Mouse (Mus musculus): ENCODE measurements at regions not wholly inside any gene's neighbourhood (a gene's known extent, or its start where the extent isn't known, plus 50 kb on each side); places are given as distances from the start of the nearest gene placed in this dataset.

DNA sequence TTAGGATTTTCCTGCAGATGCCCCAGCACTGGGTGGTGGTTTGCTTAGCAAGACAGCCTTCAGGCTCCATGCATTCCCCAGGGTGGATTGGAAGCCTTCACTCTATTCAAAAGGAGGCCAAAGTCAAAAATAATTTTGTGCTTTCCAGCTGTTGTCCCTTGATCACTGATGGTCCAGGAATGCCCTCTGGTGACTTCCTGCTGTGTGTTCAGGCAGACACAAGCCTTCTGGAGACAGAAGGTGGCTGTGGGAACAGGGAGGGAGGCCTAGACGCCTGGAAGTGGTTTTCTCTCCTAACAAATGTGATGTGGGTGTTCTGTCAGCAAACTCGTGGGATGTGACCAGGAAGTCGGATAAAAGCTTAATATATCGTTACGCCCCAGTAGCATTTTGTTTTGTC, 81.3 kb downstream of the Atp6ap1l start:
- no peak for DNase-seq

DNA sequence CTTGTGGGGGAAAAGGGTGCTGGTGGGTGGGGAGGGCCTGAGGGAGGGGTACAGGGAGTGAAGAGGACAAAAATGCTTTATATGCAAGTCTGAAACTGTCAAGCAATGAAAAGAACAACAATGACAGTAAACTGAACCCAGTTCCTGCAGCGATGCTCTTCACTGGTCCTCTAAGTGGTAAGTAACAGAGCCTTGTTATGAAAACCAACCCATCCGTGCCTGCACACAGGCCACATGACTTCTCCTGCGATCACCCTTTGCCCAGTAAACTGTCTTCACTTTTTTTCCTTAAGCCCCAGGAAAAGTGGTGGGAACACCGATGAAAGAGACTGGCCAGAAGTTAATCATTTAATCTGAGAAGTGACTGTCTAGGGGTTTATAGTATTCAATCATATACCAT, 83.3 kb downstream of the Atp6ap1l start:
- DNase-seq = no peak

DNA sequence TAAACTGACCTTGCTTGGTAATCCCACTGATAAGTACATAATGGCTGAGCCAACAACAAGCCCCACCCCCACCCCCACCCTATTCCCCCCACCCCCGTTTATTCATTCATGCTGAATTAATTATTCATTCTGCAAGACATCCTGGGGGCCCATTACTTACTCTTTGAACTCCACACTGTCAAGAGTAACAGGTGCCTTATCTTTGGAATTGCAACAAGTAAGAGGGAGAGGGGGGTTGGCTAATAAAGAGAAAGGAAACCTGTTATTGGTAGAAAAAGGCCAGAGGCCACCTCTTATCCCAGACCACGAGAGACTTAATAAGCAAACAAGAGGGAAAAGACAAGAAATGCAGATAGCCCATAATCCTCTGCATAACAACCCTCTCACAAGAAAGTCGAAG, 84.7 kb downstream of the Atp6ap1l start:
- DNase-seq = no peak

DNA sequence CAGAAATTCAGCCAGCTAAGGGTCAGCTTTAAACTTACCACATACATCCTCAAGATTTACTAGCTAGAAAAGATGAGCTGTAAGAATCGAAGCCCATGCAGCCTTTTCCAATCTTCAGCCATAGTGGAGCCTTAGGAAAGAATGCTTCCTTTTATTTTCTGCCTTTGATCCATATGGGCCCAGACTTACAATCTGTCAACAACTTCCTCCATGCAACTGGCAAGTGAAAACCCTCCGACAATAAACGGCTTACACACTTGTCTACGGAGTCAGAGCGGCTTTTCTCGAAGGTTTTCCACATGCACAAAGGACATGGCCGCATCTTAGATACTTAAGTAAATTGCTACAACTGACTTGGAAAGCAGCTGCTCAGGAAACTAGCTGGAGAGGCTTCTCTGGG, 85.2 kb downstream of the Atp6ap1l start:
- DNase-seq = no peak

DNA sequence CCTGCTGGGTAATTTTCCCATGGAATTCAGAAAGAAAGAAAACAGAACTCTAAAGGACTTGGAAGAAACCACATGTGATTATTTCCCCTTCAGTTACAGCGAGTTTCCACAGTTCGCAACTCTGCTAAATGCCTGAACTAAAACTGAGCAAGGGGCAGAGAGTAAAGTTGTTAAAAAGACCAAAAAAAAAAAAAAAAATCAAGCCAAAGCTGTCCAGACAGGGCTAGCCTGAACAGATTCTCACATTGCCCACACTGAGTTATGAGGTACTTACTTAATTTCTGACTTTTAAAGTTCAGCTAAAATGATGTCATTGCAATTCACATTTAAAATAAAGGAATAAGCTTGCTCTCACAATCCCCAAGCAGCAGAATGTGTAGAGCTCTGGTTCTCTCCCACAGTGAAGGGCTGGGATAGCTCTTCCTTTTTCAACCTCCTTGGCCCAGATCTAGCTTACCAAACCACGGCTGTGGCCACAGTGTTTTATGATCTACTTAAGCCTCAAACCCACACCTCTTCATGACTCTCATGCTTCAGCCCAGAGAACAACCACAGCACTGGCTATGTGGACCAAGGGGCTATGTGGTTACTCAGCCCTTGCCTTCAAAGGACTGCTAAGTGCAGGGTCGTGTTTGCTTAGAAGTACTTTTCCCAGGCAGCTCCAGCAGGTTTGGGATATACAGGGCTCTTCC, 90.8 kb downstream of the Atp6ap1l start:
- no peak for DNase-seq

DNA sequence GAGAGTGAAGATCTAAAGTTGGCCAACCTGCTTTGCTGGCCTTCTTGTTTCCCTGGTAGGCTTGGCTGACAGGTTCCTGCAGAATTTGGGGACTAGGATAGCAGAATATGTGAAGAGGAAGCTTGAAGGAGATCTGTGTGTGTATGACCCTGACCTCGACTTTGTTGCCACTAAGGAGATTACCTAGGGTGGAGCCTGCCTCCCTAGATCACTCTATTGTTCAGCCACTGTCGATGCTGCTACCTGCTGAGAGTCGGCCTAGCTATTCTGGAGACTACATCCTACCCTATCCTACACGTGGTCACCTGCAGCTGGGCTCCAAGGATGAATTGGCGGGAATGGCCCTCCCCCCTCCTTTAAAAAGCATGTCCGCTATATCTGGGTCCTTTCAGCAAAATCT, 95.1 kb downstream of the Atp6ap1l start:
- no peak for DNase-seq

DNA sequence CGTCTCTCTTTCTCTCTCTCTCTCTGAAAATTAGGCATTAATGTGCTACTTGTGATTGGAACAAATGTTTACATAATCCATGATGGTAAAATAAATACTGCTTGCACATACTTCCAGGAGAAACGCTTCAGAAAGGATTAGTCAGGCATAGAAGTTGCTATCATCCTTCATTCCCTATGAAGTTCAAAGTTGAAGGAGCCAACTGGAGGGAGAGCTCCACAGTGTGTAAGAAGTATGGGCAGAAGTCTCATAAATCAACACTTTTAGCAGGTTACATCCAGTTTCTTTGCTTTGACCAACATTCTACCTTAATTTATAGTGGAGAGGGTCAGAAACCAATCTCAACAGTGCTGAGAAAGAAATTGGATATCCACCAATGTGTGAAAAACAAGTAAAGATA, 105.5 kb downstream of the Atp6ap1l start:
- no peak for DNase-seq

DNA sequence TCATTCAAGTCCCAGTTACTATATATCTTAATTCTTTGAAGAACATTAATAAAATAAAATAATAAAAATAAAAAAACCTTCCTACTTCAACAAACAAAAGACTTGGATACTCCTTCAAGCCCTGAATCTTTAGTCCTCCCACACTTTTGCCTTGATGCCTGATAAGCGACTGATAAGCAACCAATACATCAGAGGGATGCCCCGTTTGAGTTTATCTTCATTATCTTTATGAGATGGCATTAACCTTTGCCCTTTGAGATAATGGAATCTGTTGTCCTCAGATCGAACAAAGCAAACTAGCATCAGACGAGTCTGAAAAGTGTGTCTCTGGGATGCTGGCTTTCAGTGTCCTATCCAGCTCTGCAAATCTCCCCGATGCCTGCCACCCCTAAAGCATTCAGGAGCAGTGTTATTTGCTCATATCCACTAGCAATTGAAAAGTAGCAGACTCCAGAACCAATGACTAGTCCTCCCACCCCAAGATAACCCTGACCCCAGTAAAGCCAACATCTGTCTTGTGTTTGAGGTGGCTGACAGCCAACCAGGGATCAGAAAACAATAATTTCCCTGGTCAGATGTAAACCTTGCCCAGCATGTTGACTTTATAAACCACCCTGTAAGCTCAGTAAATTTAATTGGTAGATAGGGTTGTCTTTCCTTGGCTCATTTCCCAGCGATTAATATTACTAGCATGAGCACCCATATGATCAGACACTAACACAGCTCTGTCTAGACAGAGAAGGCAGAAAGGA, 106.2 kb downstream of the Atp6ap1l start:
- no peak for DNase-seq

DNA sequence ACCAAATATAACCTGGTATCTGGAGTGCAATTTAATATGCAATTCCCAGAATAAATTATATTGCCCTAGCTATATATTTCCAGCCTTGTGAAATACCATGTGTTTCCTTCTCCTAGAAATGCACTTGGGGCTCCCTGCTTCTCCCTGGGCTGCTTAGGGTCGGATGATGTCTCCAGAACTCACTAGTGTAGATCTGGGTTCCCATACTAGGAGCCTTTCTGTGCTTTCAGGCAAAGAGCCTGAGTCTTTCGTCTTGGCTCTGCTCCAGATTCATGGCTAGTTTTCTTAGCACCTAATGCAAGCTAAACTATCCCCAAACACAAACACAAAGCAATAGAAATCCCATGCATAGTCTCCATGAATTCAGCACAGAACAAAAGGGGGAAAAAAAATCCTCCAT, 106.8 kb downstream of the Atp6ap1l start:
- DNase-seq = no peak

DNA sequence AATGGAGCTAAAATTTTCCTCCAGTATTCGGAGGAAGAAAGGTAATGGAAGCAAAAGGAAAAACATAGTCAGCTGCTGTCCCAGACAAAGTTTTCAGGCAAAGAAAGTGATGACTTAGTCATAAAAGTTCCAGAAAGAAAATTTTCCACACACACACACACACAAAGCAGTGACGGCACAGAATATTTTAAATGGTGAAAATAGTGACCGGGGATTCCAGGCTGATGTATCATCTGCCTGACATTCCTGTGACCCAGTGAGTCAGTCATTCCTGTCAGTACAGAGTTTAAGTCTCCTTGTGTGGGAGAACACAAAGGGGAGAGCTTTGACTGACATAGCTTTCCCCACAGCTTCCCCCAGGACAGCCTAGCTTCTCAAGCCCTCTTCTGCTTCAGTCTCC, 107.9 kb downstream of the Atp6ap1l start:
- no peak for DNase-seq

DNA sequence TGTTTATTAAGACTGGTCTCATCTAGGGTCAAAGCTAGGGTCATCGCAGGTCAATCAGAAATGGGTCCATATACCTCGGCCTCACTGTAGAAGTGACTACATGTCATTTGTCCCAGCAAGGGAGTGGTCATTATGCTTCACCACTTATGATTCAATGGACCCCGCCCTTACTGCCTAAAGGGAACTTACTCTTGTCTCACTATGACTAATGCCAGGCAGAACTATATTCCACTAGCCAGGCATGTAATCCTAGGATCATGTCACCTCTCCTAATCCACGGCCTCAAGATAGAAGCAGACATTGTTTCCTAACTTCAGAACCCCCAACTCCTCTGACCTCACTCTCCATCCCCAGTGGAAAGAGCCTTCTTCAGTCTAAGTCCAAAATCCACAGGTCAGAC, 108.3 kb downstream of the Atp6ap1l start:
- DNase-seq = no peak

DNA sequence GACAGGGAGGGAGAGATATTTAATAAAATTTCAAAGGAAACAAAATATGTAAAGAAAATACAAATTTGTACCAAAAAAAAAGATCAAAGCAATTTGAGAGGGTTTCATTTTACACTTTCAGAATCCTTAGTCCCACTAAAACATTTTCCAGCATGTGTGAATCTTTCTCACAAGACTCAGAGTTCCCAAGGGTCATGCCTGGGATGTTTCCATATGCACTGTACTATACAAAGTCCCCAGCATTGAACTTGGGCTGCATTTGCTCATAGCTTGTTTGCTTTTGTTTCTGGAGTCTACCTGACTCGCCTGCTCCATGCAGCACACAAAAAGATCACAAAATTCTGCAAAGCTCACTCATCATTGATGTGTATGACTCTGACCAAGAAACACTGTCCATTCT, 122.7 kb downstream of the Atp6ap1l start:
- DNase-seq = no peak

DNA sequence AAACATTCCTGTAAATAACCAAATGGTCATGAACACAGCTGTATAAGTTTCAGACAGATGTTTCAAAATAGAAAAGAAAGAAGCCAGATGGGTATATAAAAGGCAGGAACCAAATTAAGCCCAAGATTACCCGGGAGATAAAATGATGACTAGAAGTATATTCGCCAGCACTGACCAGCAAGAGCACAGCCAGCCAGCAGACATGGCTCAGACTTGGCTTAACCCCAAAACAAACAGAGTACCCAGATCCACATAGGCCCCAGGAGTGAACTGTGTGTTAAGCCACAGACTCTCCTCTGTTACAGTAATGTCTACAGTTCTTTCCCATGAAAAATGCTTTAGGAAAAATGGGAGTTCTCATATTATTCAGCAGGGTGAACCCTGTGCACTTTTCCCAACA, 123.2 kb downstream of the Atp6ap1l start:
- DNase-seq = no peak

DNA sequence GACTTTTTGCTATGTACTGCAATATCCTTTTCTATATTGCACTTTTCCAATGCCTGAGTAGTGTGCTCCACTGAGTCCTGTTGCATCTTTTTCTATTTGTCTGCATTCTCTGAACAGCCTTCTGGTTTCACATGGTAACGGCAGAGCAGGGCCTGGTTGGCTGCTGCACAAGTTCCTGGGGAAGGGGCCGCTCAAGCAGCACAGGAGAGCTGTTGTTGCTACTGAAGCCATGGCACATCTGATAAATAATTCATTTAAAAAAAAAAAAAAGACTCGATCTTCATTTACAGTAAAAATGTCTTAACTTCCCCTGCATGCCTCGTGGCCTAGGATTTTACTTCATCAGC, 127.2 kb downstream of the Atp6ap1l start:
- DNase-seq = no peak

DNA sequence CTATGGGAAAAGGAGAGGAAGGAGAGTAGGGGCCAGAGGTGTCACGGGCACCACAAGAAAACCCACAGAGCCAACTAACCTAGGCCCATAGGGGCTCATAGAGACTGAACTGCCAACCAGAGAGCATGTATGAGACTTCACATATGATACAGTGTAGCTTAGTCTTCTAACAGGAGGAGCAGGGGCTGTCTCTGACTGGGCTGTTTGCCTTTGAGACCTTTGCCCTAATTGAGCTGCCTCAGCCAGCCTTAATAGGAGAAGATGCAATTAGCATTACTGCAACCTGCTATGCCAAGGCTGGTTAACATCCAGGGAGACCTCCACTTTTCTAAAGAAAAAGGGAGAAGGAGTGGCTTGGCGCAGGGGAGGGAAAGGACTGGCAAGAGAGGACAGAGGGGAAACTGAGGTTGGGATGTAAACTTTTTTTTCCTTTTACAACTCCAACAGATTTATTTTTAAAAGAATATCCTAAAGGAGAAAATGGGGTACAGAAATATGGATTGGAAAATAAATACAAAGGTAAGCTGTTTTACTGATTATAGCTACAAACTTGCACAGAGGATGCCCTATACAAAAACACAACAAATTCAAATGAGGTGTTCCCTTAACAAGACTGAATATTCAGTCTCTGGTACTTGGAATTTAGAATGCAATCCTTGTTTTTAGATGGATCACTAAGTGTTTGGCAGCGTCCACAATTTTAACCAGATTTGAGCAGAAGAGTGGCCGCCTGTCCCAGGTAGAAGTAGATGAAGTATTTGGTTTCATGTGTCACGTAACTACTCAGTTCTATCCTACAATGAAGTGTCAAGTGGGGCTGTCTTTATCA, 127.8 kb downstream of the Atp6ap1l start:
- DNase-seq = no peak

DNA sequence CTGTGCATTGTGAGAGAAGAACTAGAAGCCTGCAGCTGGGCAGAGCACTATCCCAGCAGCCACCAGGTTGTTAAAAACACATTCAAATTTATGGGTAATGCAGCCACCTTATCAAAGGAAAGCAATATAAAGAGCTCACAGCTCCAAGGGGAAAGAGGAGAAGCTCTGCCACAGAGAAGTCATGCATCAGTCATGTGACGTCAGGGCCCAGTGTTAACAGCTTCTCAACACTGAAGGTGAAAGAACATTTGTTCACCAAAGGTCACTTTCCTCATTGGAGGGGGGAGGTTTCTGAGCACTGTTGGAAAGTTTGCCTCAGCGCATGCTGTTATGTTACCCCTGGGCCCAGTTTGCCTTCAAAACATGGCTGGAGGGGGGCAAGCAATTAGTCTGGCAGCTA, 143.0 kb downstream of the Atp6ap1l start:
- no peak for DNase-seq

DNA sequence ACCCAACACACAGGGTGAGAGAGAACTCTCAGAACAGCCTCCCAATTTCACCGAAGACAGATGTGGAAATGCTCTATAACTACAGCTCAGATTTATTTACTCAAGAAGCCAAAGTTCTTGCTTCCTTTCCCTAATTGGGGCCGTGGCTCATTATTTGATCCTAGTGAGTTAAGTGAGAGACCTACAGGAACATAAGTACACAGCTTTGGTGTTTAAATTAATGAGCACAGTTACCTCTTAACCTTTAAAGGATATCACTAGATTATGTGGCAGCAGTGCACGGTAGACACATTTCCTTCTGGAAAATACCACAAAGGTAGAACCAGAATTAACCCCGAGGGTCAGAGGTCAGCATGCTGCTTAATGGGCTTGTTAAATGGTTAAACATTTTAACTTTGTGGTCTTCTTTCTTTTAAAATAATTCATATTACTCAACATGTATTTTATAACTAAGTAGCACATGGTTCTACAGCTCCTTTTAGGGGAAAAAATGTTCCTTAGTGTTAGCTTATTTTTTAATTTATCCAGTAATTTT, 144.6 kb downstream of the Atp6ap1l start:
- DNase-seq = no peak

DNA sequence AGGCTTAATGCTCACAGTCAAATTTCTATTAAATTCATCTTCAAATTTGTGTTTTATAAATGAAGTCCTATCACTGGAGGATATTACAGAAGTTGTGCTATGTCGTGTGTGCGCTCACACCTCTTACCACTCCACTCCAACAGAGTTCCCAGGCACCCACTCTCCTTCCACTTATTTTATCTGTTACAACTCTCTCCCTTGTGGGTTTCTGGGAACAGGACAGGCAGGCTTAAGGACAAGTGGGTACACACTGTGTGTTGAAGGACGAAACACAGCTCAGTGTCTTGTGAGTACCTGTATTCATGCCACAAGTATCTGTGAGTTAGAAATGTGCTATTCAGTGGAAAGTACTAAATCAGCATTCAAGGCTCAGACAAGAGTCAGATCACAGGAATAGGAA, 150.7 kb downstream of the Atp6ap1l start:
- no peak for DNase-seq

DNA sequence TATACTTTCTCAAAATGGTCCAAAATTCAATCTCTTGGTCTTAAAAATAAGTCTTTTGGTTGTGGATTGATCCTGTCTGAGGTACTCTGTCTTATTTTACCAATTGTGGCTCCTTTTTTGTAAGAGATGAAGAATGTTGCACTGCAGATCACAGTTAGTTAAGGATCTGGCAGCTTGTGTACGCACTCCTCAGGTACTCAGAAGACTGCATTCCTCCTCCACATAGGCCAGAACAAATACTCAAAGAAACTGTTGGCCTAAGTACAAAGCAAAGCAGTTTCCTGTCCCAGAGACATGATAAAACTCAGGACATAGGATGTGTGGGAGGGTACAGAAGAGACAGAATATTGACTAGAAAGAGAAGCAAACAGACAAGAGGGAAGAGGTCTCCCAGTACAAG, 155.4 kb downstream of the Atp6ap1l start:
- DNase-seq = peak; percentile 12

DNA sequence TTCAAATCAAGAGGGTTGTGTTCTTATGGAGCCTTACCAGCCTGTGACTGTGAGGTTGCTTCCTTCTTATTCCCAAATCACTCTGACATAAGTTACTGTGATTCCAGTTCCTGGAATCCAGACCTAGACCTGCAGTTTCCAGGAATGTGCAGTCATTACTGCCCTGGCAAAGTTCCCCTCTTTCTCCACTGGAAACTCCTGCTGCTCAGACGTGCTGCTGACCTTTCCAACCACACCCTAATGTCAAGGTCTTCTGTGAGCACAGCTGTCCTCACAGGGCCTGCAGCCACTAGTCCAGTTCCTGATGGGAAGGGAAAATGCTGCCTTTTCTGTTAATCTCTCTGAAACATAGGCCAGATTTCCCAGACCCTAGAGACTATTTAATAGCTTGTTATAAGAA, 160.1 kb downstream of the Atp6ap1l start:
- DNase-seq = no peak

DNA sequence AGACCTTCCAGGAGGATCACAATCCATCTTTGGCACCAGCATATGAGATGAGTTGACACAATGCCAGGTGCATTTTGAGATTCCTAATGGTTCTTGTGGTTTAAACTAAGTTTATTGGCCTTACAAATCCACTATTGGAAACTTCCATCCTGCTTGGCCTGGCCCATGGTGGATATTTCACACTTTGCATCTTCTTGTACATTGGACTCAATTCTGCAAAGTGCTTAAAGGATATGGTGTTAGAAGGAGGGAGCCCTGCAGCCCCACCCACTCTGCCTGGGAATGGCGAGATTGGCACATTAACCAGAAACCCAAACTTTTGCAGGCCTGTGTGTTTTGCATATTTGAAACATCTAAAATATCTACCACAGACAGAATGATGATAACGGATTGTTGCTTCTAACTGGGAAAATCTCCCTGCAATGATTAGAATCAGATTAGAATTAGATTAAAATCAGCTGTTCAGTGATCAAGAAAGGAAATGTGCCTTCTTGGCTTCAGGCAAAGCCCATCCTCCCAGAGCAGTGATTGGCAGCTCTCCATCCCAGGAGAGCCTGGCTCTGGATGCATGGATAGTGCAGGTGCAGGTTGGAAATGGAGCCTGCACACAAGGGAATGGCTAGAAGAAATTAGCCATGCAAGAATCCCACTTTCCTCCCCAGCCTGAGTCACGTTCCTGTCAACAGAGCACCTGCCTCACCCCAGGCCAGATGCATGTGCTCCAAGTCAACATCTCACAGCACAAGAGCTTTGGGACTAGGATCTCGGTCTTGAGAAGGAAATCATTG, 162.3 kb downstream of the Atp6ap1l start:
- DNase-seq = no peak

DNA sequence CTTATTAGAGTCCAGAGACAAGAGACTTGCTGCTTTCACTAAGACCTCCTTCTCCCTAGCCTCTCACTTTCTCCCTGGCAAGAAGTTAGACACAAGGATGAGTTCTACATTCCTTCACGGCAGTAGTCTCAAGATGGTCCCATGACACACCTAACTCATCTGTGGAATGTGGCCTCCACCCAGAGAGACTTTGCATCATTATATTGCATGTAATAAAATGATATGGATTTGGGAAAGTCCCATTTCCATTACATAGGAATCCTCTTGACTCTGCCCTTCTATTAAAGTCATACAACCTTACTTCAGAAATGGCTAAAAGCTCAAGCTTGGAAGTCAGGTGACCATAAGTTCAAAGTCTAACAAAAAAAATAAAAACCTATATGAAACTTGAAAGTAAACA, 165.4 kb downstream of the Atp6ap1l start:
- no peak for DNase-seq

DNA sequence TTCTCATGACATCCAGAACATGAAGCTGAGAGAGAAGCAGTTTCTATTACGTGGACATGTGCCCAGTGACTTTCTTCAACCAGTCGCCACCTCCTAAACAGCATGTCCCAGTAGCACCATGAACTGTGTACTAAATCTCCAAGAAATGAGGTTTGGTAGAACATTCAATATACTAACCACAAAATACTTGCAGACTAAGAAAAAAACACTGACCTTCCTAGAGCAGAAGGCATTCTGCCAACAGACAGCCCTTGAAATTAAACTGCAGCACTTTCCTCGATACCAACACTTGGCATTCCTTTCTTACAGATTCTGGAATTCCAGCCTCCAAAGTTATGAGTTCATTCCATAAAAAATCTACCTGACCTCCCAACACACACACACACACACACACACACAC, 166.6 kb downstream of the Atp6ap1l start:
- peak; percentile 22 for DNase-seq
